Mouse (Mus musculus): Measurements from ENCODE around the gene Chchd6. TPM values are rescaled to one million over a fixed set of nuclear protein-coding genes. Genes with fewer than 3 reads are reported as not detected.

Chchd6 gene
- total and polyA plus RNA-seq, 2 experiments from 2014 or later = 105 to 180 TPM

- 74% methylated on average over 3 of the region's 3 CpGs for WGBS
- Histone ChIP-seq H3K4me3 (ENCODE audit: low read length) (no peak overlapping the region), H3K9ac (replicated peaks; ENCODE audit: low read length) (no peak overlapping the region), H3K36me3 (ENCODE audit: insufficient read depth, low read length) (no peaks in the 10 kb centered on the region), H3K27ac (no peak overlapping the region), H3K9me3 (ENCODE audit: low read length) (no peaks in the 10 kb centered on the region), H3K27me3 (ENCODE audit: insufficient read depth, low read length) (no peaks in the 10 kb centered on the region), H3K4me1 (ENCODE audit: insufficient read depth, low read length) (0 out of 2 replicates have a peak, but pooled peaks cover 4% of the 10 kb centered on the region), H3K4me2 (ENCODE audit: low read depth, low read length) (no peak overlapping the region)
- TF ChIP-seq CTCF (IDR thresholded peaks at IDR 0.05; ENCODE audit: low read depth) = no peak
- DNase-seq (ENCODE audit: low spot score) (peak; percentile 30), ATAC-seq (no peak)
Observed at GRCm38 (mm10) chr6:89591531-89591930, 3.9 kb downstream of the Chchd6 start.

GRCm38 (mm10) chr6:89585696-89586095, 9.8 kb downstream of the Chchd6 start:
- H3K27me3 ChIP-seq (ENCODE audit: insufficient read depth, low read length) = no peaks in the 10 kb centered on the region
- DNase-seq (ENCODE audit: low spot score) (peak; percentile 24), ATAC-seq (peak; percentile 32; the same call in 1 of the 2 replicates)
- no peaks in the 10 kb centered on the region for H3K9me3 ChIP-seq (ENCODE audit: low read length)
- peaks cover 4% of the 10 kb centered on the region; the same call in 1 of the 2 replicates for H3K4me1 ChIP-seq (ENCODE audit: insufficient read depth, low read length)
- H3K36me3 ChIP-seq (ENCODE audit: insufficient read depth, low read length) = no peaks in the 10 kb centered on the region
- no peak for TF ChIP-seq CTCF (IDR thresholded peaks at IDR 0.05; ENCODE audit: low read depth)
- H3K27ac ChIP-seq = no peak overlapping the region
- no peak overlapping the region for H3K9ac ChIP-seq (replicated peaks; ENCODE audit: low read length)
- H3K4me3 ChIP-seq (ENCODE audit: low read length) = no peak overlapping the region
- no peak overlapping the region for H3K4me2 ChIP-seq (ENCODE audit: low read depth, low read length)

GRCm38 (mm10) chr6:89584634-89585409, 10.6 kb downstream of the Chchd6 start:
- Histone ChIP-seq H3K27me3 (ENCODE audit: insufficient read depth, low read length) (no peaks in the 10 kb centered on the region), H3K4me3 (ENCODE audit: low read length) (no peak overlapping the region), H3K9ac (replicated peaks; ENCODE audit: low read length) (no peak overlapping the region), H3K36me3 (ENCODE audit: insufficient read depth, low read length) (no peaks in the 10 kb centered on the region), H3K4me2 (ENCODE audit: low read depth, low read length) (no peak overlapping the region), H3K9me3 (ENCODE audit: low read length) (no peaks in the 10 kb centered on the region), H3K4me1 (ENCODE audit: insufficient read depth, low read length) (peaks cover 4% of the 10 kb centered on the region; the same call in 1 of the 2 replicates), H3K27ac (no peak overlapping the region; the same call in 1 of the 2 replicates)
- no peak; the same call in 1 of the 2 replicates for ATAC-seq
- TF ChIP-seq CTCF (IDR thresholded peaks at IDR 0.05; ENCODE audit: low read depth) = no peak
- DNase-seq (ENCODE audit: low spot score) = peak; percentile 50
- whole genome bisulfite sequencing = 23% methylated on average over 5 of the region's 5 CpGs

GRCm38 (mm10) chr6:89583170-89583569, 12.3 kb downstream of the Chchd6 start:
- no peak overlapping the region for H3K4me2 ChIP-seq (ENCODE audit: low read depth, low read length)
- no peak overlapping the region for H3K27ac ChIP-seq
- H3K9me3 ChIP-seq (ENCODE audit: low read length) = no peaks in the 10 kb centered on the region
- H3K9ac ChIP-seq (replicated peaks; ENCODE audit: low read length) = no peak overlapping the region
- no peak overlapping the region for H3K4me3 ChIP-seq (ENCODE audit: low read length)
- H3K36me3 ChIP-seq (ENCODE audit: insufficient read depth, low read length) = no peaks in the 10 kb centered on the region
- H3K4me1 ChIP-seq (ENCODE audit: insufficient read depth, low read length) = peaks cover 4% of the 10 kb centered on the region; the same call in 1 of the 2 replicates
- ATAC-seq (no peak), DNase-seq (ENCODE audit: low spot score) (no peak)
- TF ChIP-seq CTCF (IDR thresholded peaks at IDR 0.05; ENCODE audit: low read depth) = no peak
- 88% methylated on average over 3 of the region's 3 CpGs for WGBS
- no peaks in the 10 kb centered on the region for H3K27me3 ChIP-seq (ENCODE audit: insufficient read depth, low read length)

- Histone ChIP-seq H3K36me3 (ENCODE audit: insufficient read depth, low read length) (no peaks in the 10 kb centered on the region), H3K9me3 (ENCODE audit: low read length) (no peaks in the 10 kb centered on the region), H3K4me1 (ENCODE audit: insufficient read depth, low read length) (no peaks in the 10 kb centered on the region), H3K9ac (replicated peaks; ENCODE audit: low read length) (no peak overlapping the region), H3K27ac (no peak overlapping the region), H3K27me3 (ENCODE audit: insufficient read depth, low read length) (no peaks in the 10 kb centered on the region), H3K4me2 (ENCODE audit: low read depth, low read length) (no peak overlapping the region), H3K4me3 (ENCODE audit: low read length) (no peak overlapping the region)
- ATAC-seq = no peak
- TF ChIP-seq CTCF (IDR thresholded peaks at IDR 0.05; ENCODE audit: low read depth) = no peak
- no peak for DNase-seq (ENCODE audit: low spot score)
- 52% methylated on average over 2 of the region's 2 CpGs for WGBS
Observed at GRCm38 (mm10) chr6:89574641-89575040, 20.8 kb downstream of the Chchd6 start.

GRCm38 (mm10) chr6:89573768-89574167, 21.7 kb downstream of the Chchd6 start:
- H3K27ac ChIP-seq = no peak overlapping the region
- no peaks in the 10 kb centered on the region for H3K27me3 ChIP-seq (ENCODE audit: insufficient read depth, low read length)
- WGBS = 88% methylated on average over 2 of the region's 2 CpGs
- H3K9me3 ChIP-seq (ENCODE audit: low read length) = no peaks in the 10 kb centered on the region
- no peak for TF ChIP-seq CTCF (IDR thresholded peaks at IDR 0.05; ENCODE audit: low read depth)
- no peak for DNase-seq (ENCODE audit: low spot score)
- no peak for ATAC-seq
- no peak overlapping the region for H3K4me2 ChIP-seq (ENCODE audit: low read depth, low read length)
- no peak overlapping the region for H3K4me3 ChIP-seq (ENCODE audit: low read length)
- H3K9ac ChIP-seq (replicated peaks; ENCODE audit: low read length) = no peak overlapping the region
- H3K36me3 ChIP-seq (ENCODE audit: insufficient read depth, low read length) = no peaks in the 10 kb centered on the region
- no peaks in the 10 kb centered on the region for H3K4me1 ChIP-seq (ENCODE audit: insufficient read depth, low read length)

Measured in hindbrain, postnatal 0 days (tissue).